Mouse (Mus musculus) hindbrain, embryonic 14.5 days (tissue): ENCODE data around the gene Unc5c. TPM values are rescaled to one million over a fixed set of nuclear protein-coding genes. Genes with fewer than 3 reads are reported as not detected.

Source experiments
- ATAC-seq: fragments of 200-750 bp; cut with Nextera tagmentation; 2 replicates; pipeline ENCODE4 v1.8.0; 2017; ENCODE audit warnings: moderate number of reproducible peaks, mild to moderate bottlenecking, moderate TSS enrichment, moderate library complexity; ENCODE audit not compliant: low FRiP score
- DNase-seq: peaks from one replicate; pipeline ENCODE4 v3.0.0-alpha.2; 2015; ENCODE audit warnings: low spot score
- H3K27ac ChIP-seq: fragments of 300-500 bp; sonication (generic); 2 replicates; pipeline ENCODE4 v1.5.1; 2014; ENCODE audit warnings: mild to moderate bottlenecking, moderate library complexity
- H3K27me3 ChIP-seq: fragments of 300-500 bp; sonication (generic); 2 replicates; pipeline ENCODE4 v1.6.1; 2014; ENCODE audit warnings: mild to moderate bottlenecking, low read length, mixed read lengths; ENCODE audit not compliant: control insufficient read depth, insufficient read depth
- H3K36me3 ChIP-seq: fragments of 300-500 bp; sonication (generic); replicated peaks from 2 replicates; pipeline ENCODE4 v1.6.1; 2014; ENCODE audit not compliant: control insufficient read depth, insufficient read depth
- H3K4me1 ChIP-seq: fragments of 300-500 bp; sonication (generic); replicated peaks from 2 replicates; pipeline ENCODE4 v1.6.1; 2014; ENCODE audit warnings: antibody characterized with exemption, low read length, mixed read lengths; ENCODE audit not compliant: control insufficient read depth, insufficient read depth
- H3K4me2 ChIP-seq: fragments of 300-500 bp; sonication (generic); replicated peaks from 2 replicates; pipeline ENCODE4 v1.6.1; 2014; ENCODE audit warnings: mild to moderate bottlenecking, moderate library complexity
- H3K4me3 ChIP-seq: fragments of 300-500 bp; sonication (generic); replicated peaks from 2 replicates; pipeline ENCODE4 v1.5.1; 2014; ENCODE audit warnings: mild to moderate bottlenecking, low read length
- H3K9ac ChIP-seq: fragments of 300-500 bp; sonication (generic); 2 replicates; pipeline ENCODE4 v1.6.1; 2014
- H3K9me3 ChIP-seq: fragments of 300-500 bp; sonication (generic); 2 replicates; pipeline ENCODE4 v1.6.1; 2016; ENCODE audit warnings: low read length; ENCODE audit not compliant: control insufficient read depth
- WGBS: fragments of 180-500 bp; shearing (Covaris S2); extraction: QIAGEN DNeasy Blood & Tissue Kit; methylation state at CpG from one replicate; pipeline ENCODE4 v1.1.7; 2014; 5-methylcytosine and 5-hydroxymethylcytosine counted together
- polyA plus RNA-seq: library from polyadenylated mRNA; unstranded; fragments of >200 nt; fragmentation: Nextera tagmentation; extraction: Ambion mirVana; gene quantifications from 2 replicates; pipeline ENCODE4 v1.2.1, GENCODE M21; 2014

The Unc5c gene
- polyA plus RNA-seq, 1 experiment from 2014 or later: 24.4 TPM

DNA sequence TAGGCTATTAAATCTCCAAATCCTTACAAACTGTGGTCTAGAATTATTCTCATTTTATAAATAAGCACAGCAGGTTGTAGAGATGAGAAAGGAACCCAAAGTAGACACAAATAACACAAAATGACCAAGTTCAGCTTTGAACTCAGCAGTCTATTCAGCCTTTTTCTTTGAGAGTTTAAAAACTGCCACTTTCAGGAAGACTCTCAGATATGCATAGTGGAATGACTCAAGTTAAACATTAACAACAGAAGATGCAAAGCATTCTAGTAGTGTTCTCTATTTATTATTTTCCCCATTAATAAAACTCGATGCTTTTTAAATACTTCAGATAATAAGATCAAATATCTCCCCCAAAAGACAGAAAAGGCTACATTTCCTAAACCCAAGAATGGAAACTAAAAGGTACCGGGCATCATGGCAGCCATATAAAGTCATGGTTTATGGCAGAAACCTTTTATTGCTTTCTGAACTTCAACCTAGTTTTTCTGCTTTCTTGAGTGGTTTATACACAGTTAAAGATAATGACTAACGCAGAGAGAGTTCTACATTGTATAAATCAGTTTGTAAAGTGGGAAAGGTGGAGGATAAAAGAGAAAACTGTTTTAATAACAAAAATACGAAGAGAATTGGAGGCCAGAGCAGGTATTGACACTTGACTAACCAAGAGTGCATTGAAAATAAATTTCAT is 283.8 kb downstream of the Unc5c start:
- ATAC-seq: no peak
- Histone ChIP-seq H3K4me3 (no peak overlapping the region), H3K36me3 (no peaks in the 10 kb centered on the region), H3K27me3 (no peaks in the 10 kb centered on the region), H3K9ac (no peak overlapping the region), H3K4me2 (no peak overlapping the region), H3K27ac (no peak overlapping the region), H3K4me1 (no peaks in the 10 kb centered on the region), H3K9me3 (no peaks in the 10 kb centered on the region)
- WGBS: 91% methylated on average over 4 of the region's 4 CpGs
- DNase-seq: no peak

DNA sequence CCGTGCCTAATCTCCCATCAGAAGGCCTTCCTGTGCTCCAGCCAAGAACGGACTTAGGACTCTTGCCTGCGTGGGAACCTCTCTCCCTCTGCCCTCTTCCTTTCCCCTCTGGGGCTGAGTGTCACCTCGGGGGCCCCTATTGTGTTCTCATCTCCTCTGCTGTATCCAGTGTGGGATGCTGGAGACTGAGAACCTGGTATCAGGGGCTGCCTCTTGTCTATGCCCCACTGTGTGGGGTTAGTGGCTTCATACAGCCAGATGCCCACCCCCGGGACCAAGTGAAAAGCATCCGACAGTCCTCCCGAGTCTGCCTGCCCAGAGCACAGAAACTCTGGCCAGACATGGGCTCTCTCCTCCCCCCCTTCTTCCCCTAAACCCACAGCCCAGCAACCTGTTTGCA is 287.2 kb downstream of the Unc5c start:
- Histone ChIP-seq H3K27ac (no peak overlapping the region), H3K4me2 (no peak overlapping the region), H3K27me3 (no peaks in the 10 kb centered on the region), H3K4me1 (no peaks in the 10 kb centered on the region), H3K9ac (no peak overlapping the region), H3K9me3 (no peaks in the 10 kb centered on the region), H3K36me3 (no peaks in the 10 kb centered on the region), H3K4me3 (no peak overlapping the region)
- DNase-seq (no peak), ATAC-seq (peak; percentile 53; the same call in 1 of the 2 replicates)
- 43% methylated on average over 7 of the region's 7 CpGs for WGBS

DNA sequence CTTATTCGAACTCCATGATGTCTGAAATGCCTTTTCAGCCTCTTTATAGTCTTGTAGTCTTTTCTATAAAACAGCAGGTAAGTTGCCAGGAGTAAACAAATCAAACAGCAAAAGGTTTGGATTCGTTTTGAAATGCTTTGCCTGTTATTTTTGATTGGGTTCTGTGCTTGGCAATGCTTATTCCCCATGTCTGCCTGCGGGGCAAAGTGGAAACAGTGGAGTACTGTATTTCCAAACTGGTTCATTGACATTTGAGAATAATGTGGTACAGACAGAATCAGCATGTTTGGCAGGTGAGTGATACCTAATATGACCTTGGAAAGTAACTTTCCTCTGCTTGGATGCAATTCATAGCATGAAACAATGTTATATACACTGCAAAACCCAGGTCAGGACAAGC is 292.2 kb downstream of the Unc5c start:
- no peak for ATAC-seq
- no peaks in the 10 kb centered on the region for H3K9me3 ChIP-seq
- no peak overlapping the region for H3K27ac ChIP-seq
- no peak overlapping the region for H3K4me2 ChIP-seq
- WGBS: 81% methylated on average over 3 of the region's 3 CpGs
- H3K4me3 ChIP-seq: no peak overlapping the region
- no peak for DNase-seq
- no peaks in the 10 kb centered on the region for H3K4me1 ChIP-seq
- H3K27me3 ChIP-seq: no peaks in the 10 kb centered on the region
- no peak overlapping the region for H3K9ac ChIP-seq
- 0 out of 2 replicates have a peak, but pooled peaks cover 4% of the 10 kb centered on the region for H3K36me3 ChIP-seq

DNA sequence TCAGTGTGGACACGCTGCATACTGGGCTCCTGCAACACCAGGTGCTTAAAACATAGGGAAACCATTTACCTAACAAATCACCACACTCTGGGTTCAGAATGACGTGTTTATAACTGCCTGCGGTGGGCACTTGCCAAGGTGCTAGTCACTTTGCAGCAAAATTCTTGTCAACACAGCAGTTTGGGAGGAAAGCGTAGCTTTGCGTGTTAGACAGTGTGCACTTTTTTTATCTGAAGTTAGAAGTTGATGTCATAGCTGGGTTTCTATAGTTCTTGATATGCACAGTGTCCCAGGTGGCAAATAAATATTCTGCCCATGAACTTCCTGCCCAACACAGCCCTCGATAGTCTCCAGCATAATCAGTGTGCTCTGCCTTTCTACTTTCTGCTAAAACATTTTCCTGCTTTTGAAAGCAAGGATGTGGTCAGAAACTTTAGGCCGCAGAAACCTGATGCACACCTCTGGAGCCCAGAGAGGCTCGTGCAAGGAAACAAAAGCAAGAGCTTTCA is 313.4 kb downstream of the Unc5c start:
- Histone ChIP-seq H3K27me3 (no peaks in the 10 kb centered on the region), H3K9me3 (no peaks in the 10 kb centered on the region), H3K9ac (no peak overlapping the region), H3K36me3 (no peaks in the 10 kb centered on the region), H3K4me1 (no peaks in the 10 kb centered on the region), H3K4me2 (no peak overlapping the region), H3K27ac (no peak overlapping the region), H3K4me3 (no peak overlapping the region)
- WGBS: 80% methylated on average over 8 of the region's 8 CpGs
- DNase-seq (no peak), ATAC-seq (no peak)

DNA sequence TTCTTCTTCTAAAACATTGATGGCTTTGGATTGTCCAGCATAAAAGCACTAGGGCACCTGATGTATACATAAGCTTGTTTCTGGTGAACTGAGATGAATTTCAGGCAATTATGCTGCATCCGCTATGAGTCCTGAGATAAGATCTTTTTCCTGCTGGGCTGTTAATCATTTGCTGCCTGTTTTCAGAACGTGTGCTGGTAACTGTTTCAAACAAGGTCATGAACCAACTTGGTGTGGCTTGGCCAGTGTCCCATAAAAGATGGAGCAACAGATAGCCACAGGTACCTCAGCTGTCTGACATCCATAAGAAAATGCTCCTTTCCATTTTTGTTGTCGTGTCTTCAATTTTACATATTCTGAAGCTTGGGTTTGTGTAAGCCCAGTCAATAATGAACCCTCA is 314.2 kb downstream of the Unc5c start:
- 72% methylated on average over 3 of the region's 3 CpGs for WGBS
- H3K27ac ChIP-seq: no peak overlapping the region
- no peaks in the 10 kb centered on the region for H3K27me3 ChIP-seq
- no peaks in the 10 kb centered on the region for H3K36me3 ChIP-seq
- no peaks in the 10 kb centered on the region for H3K9me3 ChIP-seq
- H3K4me3 ChIP-seq: no peak overlapping the region
- H3K4me2 ChIP-seq: no peak overlapping the region
- ATAC-seq: no peak
- no peak for DNase-seq
- no peak overlapping the region for H3K9ac ChIP-seq
- H3K4me1 ChIP-seq: no peaks in the 10 kb centered on the region

DNA sequence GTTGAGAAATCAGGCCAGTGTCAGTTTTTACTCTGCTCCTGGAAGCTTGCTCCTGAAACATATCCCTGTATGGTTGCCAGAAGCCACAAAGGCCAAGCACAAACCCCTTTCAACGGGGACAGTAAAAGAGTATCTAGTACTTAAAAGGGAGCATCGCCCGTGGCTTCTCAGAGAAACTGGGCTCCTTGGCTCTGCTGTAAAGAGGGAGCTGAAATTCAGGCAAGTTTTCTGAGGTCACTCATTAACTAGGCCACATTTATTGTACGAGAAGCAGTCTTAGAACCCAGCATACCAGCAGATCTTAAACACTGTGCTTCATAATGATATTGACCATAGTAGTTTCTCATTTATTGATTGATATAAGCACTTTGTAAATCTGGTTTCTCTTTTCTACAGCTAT is 317.5 kb downstream of the Unc5c start:
- Histone ChIP-seq H3K9me3 (no peaks in the 10 kb centered on the region), H3K36me3 (no peaks in the 10 kb centered on the region), H3K9ac (no peak overlapping the region), H3K27ac (no peak overlapping the region), H3K4me3 (no peak overlapping the region), H3K4me1 (no peaks in the 10 kb centered on the region), H3K27me3 (no peaks in the 10 kb centered on the region), H3K4me2 (no peak overlapping the region)
- ATAC-seq (no peak), DNase-seq (no peak)
- 76% methylated on average over 4 of the region's 4 CpGs for WGBS

DNA sequence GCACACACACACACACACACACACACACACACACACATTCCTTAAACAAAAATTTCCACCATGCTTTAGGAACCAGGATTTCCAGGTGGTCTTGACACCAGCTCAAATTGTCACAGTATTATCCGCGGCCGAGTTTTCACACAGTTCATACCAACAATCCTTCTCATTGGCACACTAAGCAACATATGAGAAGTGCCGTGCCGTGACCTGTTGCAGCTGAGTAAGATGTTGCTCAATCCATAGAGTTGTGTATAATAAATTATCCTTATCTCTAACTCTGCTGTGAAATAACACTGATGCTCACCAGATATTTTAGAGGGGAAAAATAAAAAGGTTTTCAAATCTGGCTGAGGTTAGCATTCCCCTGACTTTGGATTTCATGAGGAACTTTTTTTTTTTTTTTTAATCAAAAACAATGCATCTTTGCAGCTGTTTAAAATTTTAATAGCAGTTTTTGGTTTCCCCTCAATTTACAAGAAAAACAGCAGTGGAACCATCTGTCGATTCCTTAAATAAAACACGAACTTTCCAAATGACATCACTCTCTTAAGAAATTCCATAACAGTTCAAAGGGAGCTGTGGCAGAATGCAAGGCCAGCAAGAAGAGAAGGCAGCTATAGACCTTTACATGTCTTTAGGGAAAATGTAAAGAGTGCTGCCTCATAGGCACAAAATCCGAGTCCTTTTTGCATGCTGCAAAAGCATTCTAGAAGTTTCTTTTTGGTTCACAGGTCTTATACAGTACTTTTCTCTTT is 326.2 kb downstream of the Unc5c start:
- no peak for ATAC-seq
- H3K9ac ChIP-seq: no peak overlapping the region
- no peaks in the 10 kb centered on the region for H3K9me3 ChIP-seq
- no peak overlapping the region for H3K4me2 ChIP-seq
- 0 out of 2 replicates have a peak, but pooled peaks cover 4% of the 10 kb centered on the region for H3K36me3 ChIP-seq
- 89% methylated on average over 8 of the region's 8 CpGs for WGBS
- H3K4me3 ChIP-seq: no peak overlapping the region
- no peaks in the 10 kb centered on the region for H3K4me1 ChIP-seq
- H3K27me3 ChIP-seq: no peaks in the 10 kb centered on the region
- DNase-seq: no peak
- H3K27ac ChIP-seq: no peak overlapping the region

DNA sequence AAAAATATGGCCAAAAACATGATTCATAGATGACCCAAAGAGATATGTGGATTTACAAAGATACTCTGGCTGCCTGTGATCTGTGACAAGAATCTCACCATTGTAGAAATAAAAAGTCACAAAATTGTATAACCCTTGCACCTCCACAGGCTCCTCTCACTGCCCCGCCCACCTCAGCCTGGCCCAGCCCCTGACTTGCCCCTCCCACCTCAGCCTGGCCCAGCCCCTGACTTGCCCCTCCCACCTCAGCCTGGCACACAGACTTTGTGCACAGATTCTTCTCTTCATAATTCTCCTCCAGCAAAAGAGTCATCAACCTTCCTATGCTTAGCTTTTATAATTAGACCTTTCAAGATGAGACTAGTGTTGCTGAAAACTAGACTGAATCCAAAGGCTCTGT is 327.1 kb downstream of the Unc5c start:
- 100% methylated on average over 1 of the region's 1 CpGs for WGBS
- Histone ChIP-seq H3K27me3 (no peaks in the 10 kb centered on the region), H3K9ac (no peak overlapping the region), H3K4me2 (no peak overlapping the region), H3K9me3 (no peaks in the 10 kb centered on the region), H3K27ac (no peak overlapping the region), H3K36me3 (0 out of 2 replicates have a peak, but pooled peaks cover 4% of the 10 kb centered on the region), H3K4me1 (no peaks in the 10 kb centered on the region), H3K4me3 (no peak overlapping the region)
- DNase-seq (no peak), ATAC-seq (no peak)

DNA sequence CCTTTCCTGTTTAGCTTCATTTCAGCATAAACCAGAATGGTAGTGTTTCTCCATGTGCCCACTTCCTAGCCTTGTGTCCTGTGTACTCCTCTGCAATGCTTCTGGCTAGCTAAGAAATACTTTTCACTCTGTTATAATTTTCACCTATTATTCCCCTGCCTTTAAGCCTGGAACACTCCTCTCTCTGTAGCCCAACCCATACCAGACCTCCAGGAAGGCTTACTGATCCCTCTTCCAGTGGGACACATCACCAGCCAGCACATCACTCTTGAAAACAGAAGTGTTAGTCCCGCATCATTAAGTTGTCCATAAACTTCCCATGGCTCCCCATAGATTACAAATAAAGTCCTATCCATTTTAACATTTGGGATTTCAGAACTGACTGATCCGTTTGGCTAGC is 328.7 kb downstream of the Unc5c start:
- Histone ChIP-seq H3K9ac (no peak overlapping the region), H3K4me1 (peaks cover 5% of the 10 kb centered on the region; the same call in 1 of the 2 replicates), H3K27ac (no peak overlapping the region), H3K4me2 (no peak overlapping the region), H3K9me3 (no peaks in the 10 kb centered on the region), H3K4me3 (no peak overlapping the region), H3K27me3 (no peaks in the 10 kb centered on the region), H3K36me3 (0 out of 2 replicates have a peak, but pooled peaks cover 4% of the 10 kb centered on the region)
- ATAC-seq (no peak), DNase-seq (no peak)
- WGBS: 68% methylated on average over 2 of the region's 2 CpGs
